Mouse (Mus musculus) Muller cell, postnatal 12 days (primary cell): ENCODE measurements around the gene Btc.

Experiments
- DNase-seq: peaks from one replicate; pipeline ENCODE4 v3.0.0-alpha.2; 2015; ENCODE audit errors: inconsistent ontology term

Gene Btc

DNA sequence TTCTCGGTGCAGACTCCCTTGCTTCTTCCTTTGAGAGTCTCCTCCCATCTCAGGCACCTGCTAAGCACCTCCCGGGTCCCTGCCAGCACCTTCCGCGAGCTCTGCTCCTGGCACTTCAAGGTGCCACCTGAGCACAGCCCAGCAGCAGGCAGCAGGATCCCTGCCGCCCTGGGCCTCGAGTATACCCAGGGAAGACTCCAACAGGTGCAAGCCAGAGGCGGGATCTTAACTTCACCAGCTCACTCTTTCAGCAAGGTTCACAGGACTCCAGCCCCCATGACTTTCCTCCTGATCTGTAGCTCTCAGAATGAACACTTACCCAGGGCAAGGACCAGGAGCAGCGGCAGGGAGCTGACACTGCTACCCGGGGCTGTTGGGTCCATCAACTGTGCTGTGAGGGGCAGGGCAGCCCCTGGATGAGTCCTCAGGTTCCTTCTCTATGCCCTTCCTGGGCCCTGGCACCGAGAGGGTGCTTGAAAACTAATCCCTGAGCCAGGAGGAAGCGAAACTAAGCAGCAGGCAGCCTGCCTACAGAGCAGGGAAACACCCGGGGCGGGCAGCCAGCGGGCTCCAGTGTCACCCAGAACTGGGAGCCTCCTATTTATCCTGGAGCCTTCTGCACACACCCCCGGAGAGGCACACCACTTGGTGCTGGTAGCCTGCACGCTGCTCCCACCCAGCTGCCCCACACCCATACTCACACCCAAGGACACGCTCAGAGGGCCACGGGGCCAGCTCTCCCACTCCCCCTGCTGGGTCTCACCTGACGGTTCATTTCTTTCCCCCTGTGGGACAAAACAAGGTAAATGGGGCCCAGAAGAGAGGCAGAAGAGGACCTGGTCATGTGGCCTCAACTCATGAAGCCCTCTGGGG is at the start of gene Btc:
TSS of gene Btc (minus strand) at position 656 of the 873 bp plus-strand sequence.
- peak; percentile 78 for DNase-seq

DNA sequence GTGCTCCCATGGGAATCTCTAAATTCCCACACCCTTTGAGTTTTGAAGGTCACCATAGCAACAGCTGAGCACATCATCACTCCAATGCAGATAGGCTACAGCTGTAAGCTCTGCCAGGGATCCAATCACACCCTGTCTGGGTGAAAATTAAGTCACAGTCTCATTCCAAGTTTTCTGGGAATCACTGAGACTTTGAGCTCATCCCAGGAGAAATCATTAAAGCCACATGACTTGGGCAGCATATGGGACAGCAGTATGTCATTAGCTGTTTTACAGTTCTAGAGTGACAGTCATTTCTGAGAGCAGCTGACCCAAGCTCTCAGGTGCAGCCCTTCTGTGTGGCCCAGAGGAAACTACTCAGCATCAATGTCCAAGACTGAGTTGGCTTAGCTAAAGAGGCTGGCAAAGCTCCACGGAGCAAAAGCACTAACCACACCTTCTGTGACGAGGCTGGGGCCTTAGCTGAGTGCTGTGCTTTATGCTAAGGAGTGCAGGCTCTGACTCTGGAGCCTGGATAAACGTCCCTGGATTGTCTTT is 42.3 kb upstream of the Btc start:
- DNase-seq: no peak

DNA sequence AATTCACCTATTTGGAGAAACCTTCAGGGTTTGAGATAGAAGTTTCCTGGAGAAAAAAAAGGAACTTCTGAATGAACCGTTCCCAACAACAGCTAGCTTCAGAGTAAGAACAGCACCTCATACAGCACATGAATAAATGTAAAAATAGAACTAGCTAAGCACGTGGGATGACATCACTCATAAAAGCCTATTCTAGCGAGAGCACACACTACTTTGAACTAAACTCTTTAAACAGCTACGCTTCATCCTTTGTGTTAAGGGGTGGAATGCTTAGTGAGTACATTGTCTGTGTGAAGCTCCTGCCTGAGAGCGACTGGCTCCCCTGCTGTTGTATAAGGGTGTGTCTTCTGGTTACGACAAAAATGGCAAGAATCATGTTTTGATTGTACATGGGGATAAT is 33.8 kb upstream of the Btc start:
- DNase-seq: no peak

DNA sequence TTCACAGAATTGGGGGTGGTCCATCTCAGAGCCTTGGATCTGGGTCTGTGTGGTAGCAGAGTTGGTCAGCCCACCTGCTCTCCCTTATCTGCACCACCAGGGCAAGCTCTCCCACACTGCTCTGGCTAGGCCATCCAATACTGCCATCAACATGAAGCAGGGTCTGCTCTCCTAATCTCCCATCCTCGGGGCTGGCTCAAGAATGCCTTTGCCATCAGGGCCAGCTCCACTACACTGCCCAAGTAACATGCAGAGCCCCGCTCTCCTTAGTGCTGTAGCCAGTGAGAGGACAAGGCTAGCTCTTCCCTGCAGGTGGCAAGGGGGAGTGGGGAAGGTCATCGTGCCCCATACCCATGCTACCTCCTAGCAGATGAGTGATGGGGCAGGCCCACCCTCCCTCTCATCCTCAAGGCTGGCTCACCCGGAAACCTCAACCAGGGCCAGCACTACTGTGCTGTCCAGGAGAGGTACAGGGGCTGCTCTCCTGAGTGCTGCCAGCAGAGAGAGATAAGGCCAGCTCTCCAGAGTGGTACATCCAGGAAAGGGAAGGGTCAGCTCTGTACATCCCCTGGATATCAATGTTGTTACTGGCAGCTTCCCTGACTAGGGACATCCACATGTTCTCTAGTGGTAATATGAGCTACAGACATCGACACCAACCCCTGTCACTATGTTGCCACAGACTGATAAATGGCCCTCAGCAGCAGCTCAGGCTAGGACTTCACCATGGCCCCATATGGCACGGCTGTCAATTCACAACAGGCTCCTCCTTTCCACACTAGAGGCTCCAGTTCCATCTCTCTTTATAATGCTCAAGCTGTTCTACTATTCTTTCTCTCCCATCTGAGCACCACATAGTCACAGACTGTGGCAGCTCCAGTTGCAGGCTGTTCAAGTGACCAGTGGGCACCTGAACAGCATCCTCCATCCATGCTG is 32.2 kb upstream of the Btc start:
- DNase-seq: no peak

DNA sequence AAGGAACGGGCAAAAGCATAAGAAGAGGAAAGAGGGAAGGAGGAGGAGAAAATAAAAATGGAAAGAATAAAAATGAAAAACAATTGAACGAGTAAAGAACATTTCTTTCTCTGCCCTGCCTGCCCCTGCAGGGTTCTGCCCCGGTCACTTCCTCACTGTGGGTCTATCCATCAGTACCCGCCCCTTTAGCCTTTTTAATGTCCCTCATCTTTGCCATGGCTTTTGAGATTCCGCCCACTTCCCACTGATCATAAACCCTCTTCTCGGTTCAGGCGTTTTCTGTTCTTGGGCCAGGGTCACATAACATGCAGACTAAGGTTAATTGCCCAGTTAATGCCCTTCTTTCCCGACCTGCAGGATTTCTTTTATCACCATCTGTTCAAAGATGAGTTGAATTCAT is 25.8 kb upstream of the Btc start:
- DNase-seq: no peak

DNA sequence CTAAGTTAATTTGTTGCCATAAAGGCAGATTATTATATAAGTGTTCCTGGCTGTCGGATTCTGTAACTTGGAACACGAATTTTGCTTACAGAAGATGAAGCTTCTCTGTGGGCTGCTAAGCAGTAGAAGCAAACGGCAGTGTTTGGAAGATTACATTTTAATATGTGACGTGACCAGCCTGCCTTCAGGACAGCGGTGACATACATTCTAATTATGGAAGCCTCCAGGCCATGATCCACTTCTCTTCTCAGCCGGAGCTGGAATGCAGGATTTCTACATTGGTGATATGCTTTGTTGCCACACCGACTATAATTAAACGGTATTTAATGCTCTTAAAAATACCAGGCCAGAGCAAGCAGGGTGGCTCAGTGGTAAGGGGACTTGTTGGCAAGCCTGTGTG is 11.0 kb upstream of the Btc start:
- DNase-seq: no peak

DNA sequence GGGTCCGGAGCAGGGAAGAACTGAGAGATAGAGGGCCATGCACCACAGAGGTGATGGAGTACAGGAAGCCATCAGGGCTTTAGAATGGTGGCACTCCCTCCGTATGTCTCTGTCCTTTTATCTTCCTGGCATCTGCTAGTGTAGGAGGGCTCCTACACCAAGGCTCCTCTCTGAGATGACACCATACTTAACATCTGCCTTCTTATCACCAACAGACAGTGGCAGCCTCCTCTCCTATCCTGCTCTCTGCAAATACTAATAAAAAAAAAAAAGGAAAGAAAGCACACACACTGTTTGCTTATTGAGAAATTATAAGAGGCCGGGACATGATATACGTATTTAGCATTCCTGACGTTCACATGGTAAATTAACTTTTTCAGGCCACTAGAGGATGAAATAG is 1.5 kb upstream of the Btc start:
- no peak for DNase-seq

DNA sequence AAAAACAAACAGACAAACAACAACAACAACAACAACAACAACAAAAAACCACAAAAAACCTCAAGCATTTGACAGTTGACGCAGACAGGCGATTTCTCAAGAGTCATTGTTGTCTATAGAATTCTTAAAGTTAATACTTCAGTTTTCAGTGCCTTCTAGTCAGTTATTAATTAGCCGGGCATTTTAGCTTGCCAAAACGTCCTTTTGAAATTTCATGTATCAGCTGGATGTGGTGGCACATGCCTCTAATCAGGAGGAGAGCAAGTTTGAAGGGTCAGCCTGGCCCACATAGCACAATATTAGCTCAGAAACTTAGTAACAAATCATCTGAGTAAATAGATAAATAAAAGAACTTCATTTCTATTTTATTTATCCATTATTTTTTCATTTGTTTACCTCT is 487 bp upstream of the Btc start:
- DNase-seq: no peak

DNA sequence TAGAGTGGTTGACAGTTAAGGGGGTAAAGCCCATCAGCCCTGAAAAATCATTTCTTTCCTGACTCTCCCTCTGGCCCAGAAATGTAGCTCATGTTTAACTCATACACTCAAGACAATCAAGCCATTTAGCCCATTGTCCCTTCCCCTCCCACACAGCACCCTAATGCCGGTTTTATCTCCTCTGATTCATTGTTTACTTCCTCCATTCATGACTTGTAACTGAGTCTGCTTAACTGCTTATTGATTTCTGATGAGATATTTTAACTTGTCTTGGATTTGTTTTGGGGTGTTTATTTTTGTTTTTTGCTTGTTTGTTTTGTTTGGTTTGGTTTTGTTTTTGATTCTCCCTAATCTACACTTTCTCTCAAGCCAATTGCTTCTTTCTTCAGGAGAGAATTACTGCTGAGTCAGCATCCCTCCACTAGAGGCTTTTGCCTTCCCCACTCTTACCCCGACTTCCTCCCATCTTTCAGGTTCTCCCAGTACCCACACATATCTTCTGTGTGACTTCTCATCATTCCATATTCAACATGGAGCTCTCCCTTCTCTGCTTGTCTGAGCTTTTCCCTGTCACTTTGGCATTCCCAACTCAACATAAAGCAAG is 2.2 kb downstream of the Btc start:
- DNase-seq: no peak

DNA sequence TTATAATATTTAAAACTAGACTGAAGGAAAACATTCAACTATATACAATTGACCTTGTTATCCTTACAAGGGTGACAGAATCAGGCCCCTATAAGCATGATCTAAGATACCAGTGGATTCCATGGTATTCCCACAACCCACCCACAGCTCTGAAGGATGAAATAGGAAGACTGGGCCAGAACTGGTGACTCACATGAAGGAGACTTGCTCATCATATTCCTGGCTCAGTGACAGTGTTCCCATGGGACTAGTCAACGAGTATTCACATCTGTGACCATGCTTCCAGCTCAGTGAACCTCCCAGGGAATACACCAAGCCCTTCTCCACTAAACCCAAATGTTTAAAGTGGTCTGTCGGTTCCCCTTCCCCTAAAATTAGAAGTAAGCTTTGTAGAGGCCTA is 27.3 kb downstream of the Btc start:
- peak; percentile 82 for DNase-seq

DNA sequence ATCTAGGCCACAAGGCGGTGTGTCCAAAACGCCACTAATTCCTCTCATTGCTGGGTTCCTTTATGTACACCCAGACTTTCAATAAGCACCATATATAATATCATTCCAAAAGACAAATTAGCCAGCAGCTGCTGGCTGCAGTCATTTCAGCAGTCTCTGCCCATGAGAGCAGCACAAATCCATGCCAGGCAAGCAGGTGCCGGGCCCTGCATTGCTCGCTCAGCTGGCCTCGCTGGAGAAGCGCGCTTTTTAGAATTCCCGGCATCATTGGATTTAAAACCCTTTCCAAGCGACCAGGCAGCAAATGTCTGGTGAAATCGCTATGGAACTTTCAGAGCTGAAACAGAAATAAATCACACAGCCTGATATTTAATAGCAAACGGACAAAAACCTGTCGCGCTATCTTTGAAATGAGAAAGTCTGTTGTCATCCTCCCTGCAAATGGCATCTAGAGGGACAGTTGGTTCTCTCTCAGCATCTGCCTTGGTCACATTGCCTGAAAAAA is 34.7 kb downstream of the Btc start:
- DNase-seq: peak; percentile 35

DNA sequence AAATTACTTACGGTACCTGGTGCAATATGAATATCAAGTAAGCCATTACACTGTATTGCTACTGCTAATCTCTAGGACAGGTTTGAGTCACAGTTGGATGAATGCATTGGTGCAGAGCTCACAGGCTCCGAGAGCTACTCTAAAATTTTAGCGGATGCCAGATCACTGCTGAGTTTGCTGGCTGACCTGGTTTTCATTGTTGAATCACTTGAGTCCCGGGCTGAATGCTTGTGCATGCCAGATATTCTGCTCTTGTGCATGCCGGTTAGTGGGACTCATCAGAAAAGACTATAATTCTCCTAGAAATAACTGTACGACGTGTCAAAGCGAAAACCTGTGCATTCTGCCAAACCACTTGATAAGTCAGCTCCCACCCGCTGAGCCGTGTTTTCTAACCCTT is 35.9 kb downstream of the Btc start:
- peak; percentile 94 for DNase-seq

DNA sequence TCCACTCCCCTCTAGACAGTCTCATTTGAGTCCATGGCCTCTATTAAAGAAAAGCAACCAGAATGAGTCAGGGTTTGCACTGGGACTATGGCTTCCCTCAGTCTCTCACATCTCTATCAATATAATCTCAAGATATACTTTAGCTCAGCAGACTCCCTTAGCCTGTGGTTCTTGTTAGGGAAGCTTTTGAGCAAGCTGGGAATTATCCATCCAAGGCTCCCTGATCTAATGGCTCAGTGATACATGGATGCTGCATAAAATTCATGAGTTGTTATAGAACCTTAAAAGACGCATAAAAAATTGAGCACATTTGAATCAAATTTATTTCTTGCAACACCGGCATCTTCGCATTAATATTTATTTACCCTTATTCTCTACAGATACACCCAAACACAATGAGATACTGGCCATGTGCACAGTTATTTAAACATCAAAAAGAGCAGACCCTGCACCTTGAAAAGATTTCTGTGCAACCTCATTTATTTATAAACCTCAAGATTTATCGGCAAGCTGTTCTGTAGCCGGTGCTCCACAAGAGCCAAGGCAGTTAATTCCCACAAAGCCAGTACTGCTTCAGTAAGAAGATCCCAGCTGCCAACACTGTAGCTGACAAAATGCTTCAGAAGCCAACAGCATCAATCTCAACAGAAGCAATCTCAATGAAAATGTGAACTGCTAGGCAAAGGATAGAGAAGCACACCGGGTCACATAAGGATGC is 39.4 kb downstream of the Btc start:
- DNase-seq: no peak

DNA sequence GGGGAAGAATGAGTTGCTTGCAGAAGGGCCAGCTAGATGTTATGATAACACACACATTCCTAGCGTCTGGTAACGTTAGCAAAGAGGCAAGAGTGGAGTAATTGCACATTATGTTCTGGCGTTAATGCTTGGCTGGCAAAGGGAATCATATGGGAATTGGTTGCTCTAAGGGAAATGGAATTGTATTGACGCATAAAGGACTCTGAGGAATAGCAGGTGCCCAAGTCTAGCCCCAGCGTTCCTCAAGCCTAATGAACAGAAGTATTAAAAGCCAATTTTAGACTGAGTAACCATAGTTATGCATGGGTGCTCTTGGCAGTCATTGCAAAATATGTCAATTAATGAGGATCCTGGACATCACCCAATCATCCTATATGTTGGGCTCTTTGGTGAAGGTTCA is 50.1 kb downstream of the Btc start:
- no peak for DNase-seq

DNA sequence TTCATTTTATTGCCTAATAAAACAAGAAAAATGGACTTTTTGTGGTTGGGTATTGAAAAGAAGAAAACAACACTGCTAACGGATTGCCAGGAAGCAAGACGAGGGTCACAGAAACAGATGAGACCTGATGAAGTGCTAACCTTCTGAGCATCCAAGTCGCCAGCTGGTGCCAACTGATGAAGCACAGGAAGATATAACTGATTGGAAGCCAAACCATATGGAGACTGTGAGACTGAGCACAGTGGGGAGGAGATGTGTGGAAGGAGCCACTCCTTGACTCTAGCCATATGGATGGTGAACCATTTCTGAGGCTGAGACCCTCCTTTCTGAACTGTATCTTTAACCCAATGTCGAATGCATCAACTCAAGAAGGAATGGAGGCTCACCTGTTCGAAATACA is 57.1 kb downstream of the Btc start:
- DNase-seq: no peak

DNA sequence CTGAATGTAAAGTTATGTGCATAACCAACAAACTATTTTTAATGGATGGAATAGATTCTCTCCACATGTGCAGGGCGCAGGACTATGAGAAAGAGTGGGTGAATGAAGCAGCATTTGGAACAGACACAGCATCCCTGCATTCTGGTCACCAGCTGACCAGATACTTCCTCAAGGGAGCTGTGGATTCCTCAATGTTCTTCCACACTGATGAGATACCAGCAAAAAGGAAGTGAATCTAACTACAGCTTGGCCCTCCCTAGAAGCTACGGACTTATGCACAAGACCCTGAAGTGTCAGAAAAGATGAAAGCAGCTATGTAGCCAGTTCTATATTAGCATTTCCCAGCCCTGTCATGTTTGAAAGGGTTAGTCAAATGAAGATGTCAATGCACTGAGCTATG is 57.7 kb downstream of the Btc start:
- no peak for DNase-seq

DNA sequence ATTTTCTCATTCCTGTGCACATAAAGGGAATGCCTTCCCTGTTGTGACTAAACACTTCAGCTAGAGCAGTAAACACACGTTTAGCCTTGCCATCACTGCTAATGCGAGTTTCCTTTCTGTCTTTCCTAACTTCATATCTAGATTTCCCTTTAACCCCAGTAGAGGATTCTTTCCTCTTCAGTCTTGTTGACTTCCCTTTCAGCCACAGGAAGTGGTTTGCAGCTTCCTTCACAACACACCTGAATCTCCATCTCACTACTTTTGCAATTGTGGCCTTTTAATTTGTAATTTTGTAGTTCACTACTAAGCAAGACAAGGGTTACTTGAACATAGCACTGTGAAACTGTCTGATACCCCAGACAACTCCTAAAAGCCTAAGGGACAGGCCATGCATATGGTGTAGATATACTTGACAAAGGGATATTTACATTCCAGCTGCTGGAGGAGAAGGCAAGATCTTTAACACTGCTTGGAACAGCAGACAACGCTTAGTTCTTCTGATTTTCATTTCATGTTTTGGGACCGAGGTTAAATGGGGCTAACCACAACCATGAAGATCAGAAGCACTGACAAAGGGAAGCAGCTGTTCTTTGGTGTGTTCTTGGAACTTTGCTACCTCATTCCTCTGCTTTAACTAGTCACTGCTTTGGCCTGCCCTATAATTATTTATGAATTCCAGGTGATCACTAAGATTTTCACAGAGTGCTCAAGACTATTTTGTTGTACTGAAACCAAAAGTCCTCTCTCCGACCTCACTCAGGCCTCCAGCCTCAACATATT is 60.6 kb downstream of the Btc start:
- DNase-seq: no peak

DNA sequence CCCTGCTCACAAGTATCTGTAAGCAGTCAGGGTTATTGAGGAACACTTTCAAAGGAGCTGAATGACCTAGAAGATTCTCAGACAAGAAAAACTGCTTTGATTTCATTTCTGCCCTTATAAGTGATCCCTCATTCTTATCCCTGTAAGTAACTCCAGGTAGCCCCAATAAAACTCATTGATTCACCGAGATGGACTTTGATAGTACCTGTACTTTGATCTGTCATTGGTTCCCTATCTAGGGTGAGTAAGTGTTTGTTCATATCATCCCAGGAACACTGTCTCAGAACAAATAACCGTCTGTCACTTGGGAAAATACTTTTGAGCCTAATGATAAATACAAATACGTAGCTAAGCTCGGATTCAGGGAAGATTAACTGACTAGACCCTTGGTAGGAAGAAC is 68.6 kb downstream of the Btc start:
- DNase-seq: no peak

DNA sequence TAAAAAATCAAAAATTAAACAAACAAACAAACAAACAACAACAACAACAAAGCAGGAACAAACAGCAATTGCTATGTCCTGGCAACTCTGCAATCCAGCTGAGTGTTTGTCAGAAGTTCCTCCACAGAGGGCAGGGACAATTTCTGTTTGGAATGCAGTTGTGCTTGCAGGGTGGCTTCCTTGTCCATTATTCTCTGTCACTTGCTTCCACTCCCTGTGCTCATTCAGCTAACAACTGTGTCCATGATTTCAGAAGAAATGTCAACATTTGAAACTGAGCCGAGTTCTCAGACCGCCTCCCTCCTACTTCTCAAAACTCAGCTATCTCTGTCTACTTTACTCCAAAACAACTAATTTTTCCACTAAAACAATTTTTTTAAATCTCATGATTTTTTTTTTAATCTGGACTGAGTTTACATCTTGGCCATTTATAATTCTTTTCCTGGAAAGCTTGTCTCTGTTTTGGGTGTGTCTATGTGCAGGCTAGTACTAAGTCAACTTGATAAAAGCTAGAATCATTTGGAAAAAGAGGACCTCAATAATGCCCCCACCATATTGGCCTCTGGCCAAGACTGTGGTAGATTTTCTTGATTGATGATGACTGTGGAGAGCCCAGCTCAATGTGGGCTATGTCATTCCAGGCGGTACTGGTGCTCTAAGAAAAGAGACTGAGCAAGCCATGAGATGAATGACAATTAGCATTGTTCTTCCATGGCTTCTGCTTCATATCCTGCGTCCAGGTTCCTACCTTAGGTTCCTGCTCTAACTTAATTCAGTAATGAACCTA is 70.5 kb downstream of the Btc start:
- no peak for DNase-seq

DNA sequence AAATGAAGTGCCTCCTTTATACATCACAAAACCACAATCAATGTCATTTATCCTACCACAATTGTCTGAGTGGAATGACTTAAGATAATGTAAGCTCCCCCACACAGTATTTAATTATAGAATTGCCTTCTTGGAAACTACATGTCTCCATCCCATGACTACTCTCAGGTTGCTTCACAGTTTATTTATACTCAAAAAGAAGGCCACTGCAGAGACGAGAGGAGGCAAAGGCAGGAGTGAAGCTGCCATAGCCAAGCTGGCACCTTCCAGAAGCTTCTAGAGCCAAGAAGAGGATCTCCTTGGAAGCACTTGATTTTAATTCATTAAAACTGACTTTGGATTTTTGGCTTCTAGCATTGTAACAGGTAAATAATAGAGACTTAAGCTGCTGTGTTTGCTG is 81.0 kb downstream of the Btc start:
- no peak for DNase-seq
